Mouse (Mus musculus) thymus, adult 2 months (tissue): ENCODE results near the gene Btf3. TPM values are rescaled to one million over a fixed set of nuclear protein-coding genes. Genes with fewer than 3 reads are reported as not detected.

Experiments used
- DNase-seq: peaks from one replicate; pipeline ENCODE4 v3.0.0; 2021
- H3K27ac ChIP-seq: fragments of 200-500 bp; 2 replicates; pipeline ENCODE4 v1.5.1; 2012; ENCODE audit warnings: low read length, control low read depth; ENCODE audit not compliant: control insufficient read depth, insufficient read depth
- H3K27me3 ChIP-seq: fragments of 200-500 bp; 2 replicates; pipeline ENCODE4 v1.6.1; 2012; ENCODE audit warnings: mild to moderate bottlenecking, low read length, moderate library complexity, mixed read lengths; ENCODE audit not compliant: control insufficient read depth, insufficient read depth
- H3K36me3 ChIP-seq: fragments of 200-500 bp; 2 replicates; pipeline ENCODE4 v1.6.1; 2012; ENCODE audit warnings: mild to moderate bottlenecking, low read length, moderate library complexity; ENCODE audit not compliant: control insufficient read depth, insufficient read depth
- H3K4me1 ChIP-seq: fragments of 200-500 bp; replicated peaks from 2 replicates; pipeline ENCODE4 v1.6.1; 2012; ENCODE audit warnings: low read length; ENCODE audit not compliant: control insufficient read depth, insufficient read depth
- H3K4me3 ChIP-seq: fragments of 200-500 bp; 2 replicates; pipeline ENCODE4 v1.5.1; 2012; ENCODE audit warnings: mild to moderate bottlenecking, low read length, control low read depth, moderate library complexity; ENCODE audit not compliant: control insufficient read depth, insufficient read depth
- CTCF ChIP-seq: fragments of 200-500 bp; IDR thresholded peaks from 2 replicates; pipeline ENCODE4 v1.5.1; 2012; ENCODE audit warnings: mild to moderate bottlenecking, control low read depth, low read length, moderate library complexity, borderline replicate concordance; ENCODE audit not compliant: control insufficient read depth, poor library complexity, insufficient read depth; ENCODE audit errors: extremely low read depth
- POLR2A ChIP-seq: fragments of 200-500 bp; IDR thresholded peaks from 2 replicates; pipeline ENCODE4 v1.6.1; 2012; ENCODE audit warnings: mild to moderate bottlenecking, low read length, control low read depth, moderate library complexity; ENCODE audit not compliant: control insufficient read depth, poor library complexity, insufficient read depth; ENCODE audit errors: extremely low read depth
- WGBS: fragments of 180-500 bp; shearing (Covaris S2); methylation state at CpG from one replicate; pipeline ENCODE4 v1.1.7; 2018; 5-methylcytosine and 5-hydroxymethylcytosine counted together
- polyA plus RNA-seq: library from polyadenylated mRNA; depleted of rRNA; stranded (reverse); fragments of >200 nt; gene quantifications from 2 replicates; pipeline ENCODE4 v1.2.3, GENCODE M21; 2012

Btf3 gene
- polyA plus RNA-seq, 1 experiment: 200 TPM

- no peak for DNase-seq
- H3K4me3 ChIP-seq: peak overlapping the region; percentile 76
- peaks cover 28% of the 10 kb centered on the region for H3K36me3 ChIP-seq
- under 1% methylated on average over 16 of the region's 17 CpGs for WGBS
- TF ChIP-seq CTCF: no peak
- TF ChIP-seq POLR2A: no peak
- H3K27ac ChIP-seq: no peak overlapping the region
- no peaks in the 10 kb centered on the region for H3K27me3 ChIP-seq
- no peaks in the 10 kb centered on the region; the same call in 1 of the 2 replicates for H3K4me1 ChIP-seq
Measured at GRCm38 (mm10) chr13:98316140-98316479, 696 bp downstream of the Btf3 start.

GRCm38 (mm10) chr13:98315124-98315523 is 1.7 kb downstream of the Btf3 start:
- no peak for DNase-seq
- WGBS: 85% methylated on average over 4 of the region's 4 CpGs
- TF ChIP-seq CTCF (no peak), POLR2A (no peak)
- no peaks in the 10 kb centered on the region for H3K27me3 ChIP-seq
- no peak overlapping the region for H3K27ac ChIP-seq
- H3K4me1 ChIP-seq: no peaks in the 10 kb centered on the region; the same call in 1 of the 2 replicates
- peaks cover 38% of the 10 kb centered on the region for H3K36me3 ChIP-seq
- no peak overlapping the region for H3K4me3 ChIP-seq

- no peaks in the 10 kb centered on the region; the same call in 1 of the 2 replicates for H3K4me1 ChIP-seq
- peaks cover 51% of the 10 kb centered on the region for H3K36me3 ChIP-seq
- TF ChIP-seq POLR2A: no peak
Measured at GRCm38 (mm10) chr13:98313631-98314030, 3.2 kb downstream of the Btf3 start.

GRCm38 (mm10) chr13:98311597-98311996 is 5.2 kb downstream of the Btf3 start:
- DNase-seq: no peak
- Histone ChIP-seq H3K4me3 (no peak overlapping the region), H3K27me3 (no peaks in the 10 kb centered on the region), H3K36me3 (peaks cover 55% of the 10 kb centered on the region), H3K4me1 (no peaks in the 10 kb centered on the region; the same call in 1 of the 2 replicates), H3K27ac (no peak overlapping the region)
- 97% methylated on average over 5 of the region's 5 CpGs for WGBS
- TF ChIP-seq CTCF: no peak
- TF ChIP-seq POLR2A: no peak

More at GRCm38 (mm10) chr13:98313631-98314030, 3.2 kb downstream of the Btf3 start:
- DNase-seq: no peak
- 92% methylated on average over 7 of the region's 7 CpGs for WGBS
- no peak overlapping the region for H3K27ac ChIP-seq
- H3K27me3 ChIP-seq: no peaks in the 10 kb centered on the region
- H3K4me3 ChIP-seq: no peak overlapping the region

- Histone ChIP-seq H3K4me3 (no peak overlapping the region), H3K27ac (no peak overlapping the region), H3K27me3 (no peaks in the 10 kb centered on the region), H3K4me1 (no peaks in the 10 kb centered on the region), H3K36me3 (peaks cover 52% of the 10 kb centered on the region)
- no peak for TF ChIP-seq CTCF
- TF ChIP-seq POLR2A: no peak
- DNase-seq: no peak
- WGBS: 95% methylated on average over 4 of the region's 4 CpGs
Measured at GRCm38 (mm10) chr13:98308724-98309123, 8.1 kb downstream of the Btf3 start.

- Histone ChIP-seq H3K27me3 (no peaks in the 10 kb centered on the region), H3K27ac (no peak overlapping the region), H3K36me3 (peaks cover 45% of the 10 kb centered on the region), H3K4me1 (no peaks in the 10 kb centered on the region), H3K4me3 (no peak overlapping the region)
- 94% methylated on average over 5 of the region's 5 CpGs for WGBS
- TF ChIP-seq CTCF (no peak), POLR2A (no peak)
- DNase-seq: no peak
Measured at GRCm38 (mm10) chr13:98308004-98308403, 8.8 kb downstream of the Btf3 start.

- Histone ChIP-seq H3K4me3 (no peak overlapping the region), H3K4me1 (no peaks in the 10 kb centered on the region), H3K36me3 (peaks cover 36% of the 10 kb centered on the region), H3K27me3 (no peaks in the 10 kb centered on the region), H3K27ac (no peak overlapping the region)
- no peak for DNase-seq
- WGBS: 87% methylated on average over 14 of the region's 14 CpGs
- TF ChIP-seq POLR2A (no peak), CTCF (no peak)
Measured at GRCm38 (mm10) chr13:98306852-98307475, 9.8 kb downstream of the Btf3 start.
